Mouse (Mus musculus): Measurements from ENCODE around the gene Vash1.

- TF ChIP-seq POLR2A (IDR thresholded peaks at IDR 0.05; ENCODE audit: extremely low read depth, insufficient read depth, low read length): no peak
- TF ChIP-seq CTCF (IDR thresholded peaks at IDR 0.05; ENCODE audit: extremely low read depth, insufficient read depth, low read length): no peak
Observed at GRCm38 (mm10) chr12:86679991-86680491, 1.5 kb downstream of the Vash1 start.
